Mouse (Mus musculus): ENCODE data around the gene Rgs8. TPM values are rescaled to one million over a fixed set of nuclear protein-coding genes. Genes with fewer than 3 reads are reported as not detected.

The Rgs8 gene
- polyA plus RNA-seq, 1 experiment from 2014 or later, result 9.1 TPM

DNA sequence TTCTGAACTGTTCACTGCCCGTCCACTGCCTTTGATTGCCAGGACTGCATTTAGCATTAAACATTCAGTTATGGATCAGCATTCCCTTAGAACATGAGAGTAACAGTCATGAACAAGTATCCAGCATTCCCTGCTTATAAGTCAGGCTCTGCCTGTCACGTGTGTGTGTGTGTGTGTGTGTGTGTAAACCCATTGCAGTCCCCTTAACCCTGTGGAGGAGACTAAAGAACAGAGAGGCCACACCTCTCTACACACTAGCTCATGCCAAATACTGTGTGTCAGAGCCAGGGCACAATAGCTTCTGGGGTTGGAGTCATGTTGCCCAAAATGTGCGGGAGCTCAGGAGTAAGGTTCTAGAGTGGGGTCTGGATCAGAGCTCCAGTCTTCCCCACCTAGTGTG, 26.8 kb downstream of the Rgs8 start:
- peaks cover 38% of the 10 kb centered on the region for H3K4me1 ChIP-seq
- H3K27ac ChIP-seq, result peak overlapping the region; percentile 44; the same call in 1 of the 2 replicates
- DNase-seq (ENCODE audit: extremely low spot score, low spot score), result no peak
- WGBS, result 81% methylated on average over 3 of the region's 3 CpGs
- no peaks in the 10 kb centered on the region for H3K36me3 ChIP-seq (replicated peaks)
- no peaks in the 10 kb centered on the region for H3K27me3 ChIP-seq (ENCODE audit: poor library complexity, severe bottlenecking)
- H3K4me3 ChIP-seq, result no peak overlapping the region
- H3K9me3 ChIP-seq, result no peaks in the 10 kb centered on the region

DNA sequence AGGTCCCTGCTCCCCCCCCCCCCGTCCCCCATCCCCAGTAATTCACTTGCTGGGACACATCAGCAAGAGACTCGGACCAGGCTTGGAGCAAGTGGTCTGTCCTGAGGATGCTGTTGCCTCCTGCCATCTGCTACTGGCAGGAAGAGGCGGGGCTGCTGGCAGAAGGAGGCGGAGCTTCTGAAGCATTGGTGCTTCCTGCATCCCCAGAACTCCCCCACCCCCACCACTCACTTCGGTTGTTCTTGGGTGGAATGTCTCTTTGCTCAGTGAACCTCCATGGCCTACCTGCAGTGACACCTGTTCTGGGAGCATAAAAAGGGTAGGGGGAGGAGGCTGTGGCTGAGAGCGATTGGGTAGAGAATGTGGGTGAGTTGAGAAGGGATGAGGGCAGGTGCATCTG, 27.5 kb downstream of the Rgs8 start:
- no peak overlapping the region for H3K4me3 ChIP-seq
- no peaks in the 10 kb centered on the region for H3K9me3 ChIP-seq
- H3K27me3 ChIP-seq (ENCODE audit: poor library complexity, severe bottlenecking), result no peaks in the 10 kb centered on the region
- peaks cover 39% of the 10 kb centered on the region for H3K4me1 ChIP-seq
- no peak for DNase-seq (ENCODE audit: extremely low spot score, low spot score)
- H3K36me3 ChIP-seq (replicated peaks), result no peaks in the 10 kb centered on the region
- WGBS, result 78% methylated on average over 6 of the region's 6 CpGs
- H3K27ac ChIP-seq, result peak overlapping the region; percentile 35; the same call in 1 of the 2 replicates

DNA sequence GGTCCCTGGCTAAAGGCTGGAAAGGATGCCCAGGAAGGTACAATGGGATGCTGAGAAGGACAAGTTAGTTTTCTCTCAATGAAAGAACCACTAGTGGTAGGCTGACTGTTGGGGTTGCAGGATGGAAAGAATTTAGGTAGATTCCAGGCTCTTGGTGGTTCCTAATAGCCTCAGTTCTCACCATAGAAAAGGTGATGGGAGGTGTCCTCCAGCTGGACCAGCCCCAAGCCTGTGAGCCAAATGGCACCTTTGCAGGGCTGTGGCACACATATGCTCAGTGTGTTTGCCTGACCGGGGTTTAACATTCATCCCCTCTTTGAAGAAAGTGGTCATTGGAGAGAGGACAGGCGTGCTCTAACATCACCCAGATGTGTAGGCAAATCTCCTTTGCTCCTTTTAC, 28.2 kb downstream of the Rgs8 start:
- H3K36me3 ChIP-seq (replicated peaks), result no peaks in the 10 kb centered on the region
- DNase-seq (ENCODE audit: extremely low spot score, low spot score), result no peak
- no peaks in the 10 kb centered on the region for H3K9me3 ChIP-seq
- H3K4me1 ChIP-seq, result peaks cover 40% of the 10 kb centered on the region
- WGBS, result 82% methylated on average over 2 of the region's 2 CpGs
- H3K27me3 ChIP-seq (ENCODE audit: poor library complexity, severe bottlenecking), result no peaks in the 10 kb centered on the region
- 0 out of 2 replicates have a peak overlapping the region, but pooled peaks have one; percentile 35 for H3K27ac ChIP-seq
- no peak overlapping the region for H3K4me3 ChIP-seq

DNA sequence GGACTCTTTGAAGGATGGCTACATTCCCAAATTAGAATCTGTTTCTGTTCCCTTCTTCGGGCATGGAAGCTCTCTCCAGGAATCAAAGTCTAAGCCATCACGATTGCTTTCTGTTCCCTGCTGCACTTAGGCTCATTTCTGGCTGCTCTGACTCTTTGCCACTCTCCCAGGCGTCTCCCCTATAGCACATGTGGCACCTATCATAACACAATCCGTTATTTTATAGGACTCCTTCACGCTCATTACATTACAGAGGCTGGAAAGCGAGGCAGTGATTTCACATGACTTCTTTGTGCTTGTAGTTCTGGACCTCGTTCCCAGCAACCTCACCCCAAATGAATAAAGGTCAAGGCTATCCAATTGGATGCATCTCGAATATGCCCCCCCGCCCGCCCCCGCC, 30.4 kb downstream of the Rgs8 start:
- DNase-seq (ENCODE audit: extremely low spot score, low spot score), result no peak
- no peaks in the 10 kb centered on the region for H3K36me3 ChIP-seq (replicated peaks)
- no peak overlapping the region for H3K4me3 ChIP-seq
- 75% methylated on average over 11 of the region's 11 CpGs for WGBS
- H3K9me3 ChIP-seq, result no peaks in the 10 kb centered on the region
- H3K27me3 ChIP-seq (ENCODE audit: poor library complexity, severe bottlenecking), result no peaks in the 10 kb centered on the region
- no peak overlapping the region for H3K27ac ChIP-seq
- H3K4me1 ChIP-seq, result peaks cover 29% of the 10 kb centered on the region

DNA sequence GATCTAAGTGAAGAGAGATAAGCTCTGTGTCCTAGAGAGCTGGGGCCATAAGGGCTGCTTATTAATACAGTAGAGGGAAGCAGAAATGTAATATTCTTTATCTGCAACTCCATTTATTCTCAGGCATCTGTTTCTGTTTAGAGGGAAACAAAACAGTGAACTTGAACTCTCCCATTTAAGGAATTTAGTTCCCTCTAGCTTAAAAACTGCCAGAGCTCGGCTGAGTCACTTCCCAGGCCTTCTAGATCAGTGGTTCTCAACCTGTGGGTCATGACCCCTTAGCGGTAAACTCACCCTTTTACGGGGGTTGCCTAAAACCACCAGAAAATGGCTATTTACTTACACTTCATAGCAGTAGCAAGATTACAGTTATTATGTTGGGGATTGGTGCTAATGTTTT, 32.8 kb downstream of the Rgs8 start:
- WGBS, result 62% methylated on average over 3 of the region's 3 CpGs
- Histone ChIP-seq H3K36me3 (replicated peaks) (no peaks in the 10 kb centered on the region), H3K27me3 (ENCODE audit: poor library complexity, severe bottlenecking) (no peaks in the 10 kb centered on the region), H3K4me1 (peaks cover 12% of the 10 kb centered on the region), H3K9me3 (no peaks in the 10 kb centered on the region), H3K27ac (no peak overlapping the region), H3K4me3 (no peak overlapping the region)
- no peak for DNase-seq (ENCODE audit: extremely low spot score, low spot score)

DNA sequence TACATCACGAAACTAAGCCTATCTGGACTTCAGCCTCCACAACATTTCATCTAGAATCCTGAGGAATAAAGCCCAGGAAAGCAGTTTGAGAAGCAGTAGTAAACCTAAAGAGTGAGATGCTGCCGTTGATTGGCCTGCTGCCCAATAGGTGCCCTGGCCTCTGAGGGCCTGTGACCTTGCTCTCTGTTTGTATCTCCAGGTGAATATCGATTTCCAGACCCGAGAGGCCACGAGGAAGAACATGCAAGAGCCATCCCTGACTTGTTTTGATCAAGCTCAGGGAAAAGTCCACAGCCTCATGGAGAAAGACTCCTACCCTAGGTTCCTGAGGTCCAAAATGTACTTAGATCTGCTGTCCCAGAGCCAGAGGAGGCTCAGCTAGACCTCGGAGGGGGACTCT, 39.7 kb downstream of the Rgs8 start:
- Histone ChIP-seq H3K36me3 (replicated peaks) (peaks cover 9% of the 10 kb centered on the region; the same call in 1 of the 2 replicates), H3K4me1 (peaks cover 5% of the 10 kb centered on the region), H3K9me3 (no peaks in the 10 kb centered on the region), H3K4me3 (no peak overlapping the region), H3K27me3 (ENCODE audit: poor library complexity, severe bottlenecking) (no peaks in the 10 kb centered on the region), H3K27ac (no peak overlapping the region)
- 82% methylated on average over 6 of the region's 6 CpGs for WGBS
- no peak for DNase-seq (ENCODE audit: extremely low spot score, low spot score)

DNA sequence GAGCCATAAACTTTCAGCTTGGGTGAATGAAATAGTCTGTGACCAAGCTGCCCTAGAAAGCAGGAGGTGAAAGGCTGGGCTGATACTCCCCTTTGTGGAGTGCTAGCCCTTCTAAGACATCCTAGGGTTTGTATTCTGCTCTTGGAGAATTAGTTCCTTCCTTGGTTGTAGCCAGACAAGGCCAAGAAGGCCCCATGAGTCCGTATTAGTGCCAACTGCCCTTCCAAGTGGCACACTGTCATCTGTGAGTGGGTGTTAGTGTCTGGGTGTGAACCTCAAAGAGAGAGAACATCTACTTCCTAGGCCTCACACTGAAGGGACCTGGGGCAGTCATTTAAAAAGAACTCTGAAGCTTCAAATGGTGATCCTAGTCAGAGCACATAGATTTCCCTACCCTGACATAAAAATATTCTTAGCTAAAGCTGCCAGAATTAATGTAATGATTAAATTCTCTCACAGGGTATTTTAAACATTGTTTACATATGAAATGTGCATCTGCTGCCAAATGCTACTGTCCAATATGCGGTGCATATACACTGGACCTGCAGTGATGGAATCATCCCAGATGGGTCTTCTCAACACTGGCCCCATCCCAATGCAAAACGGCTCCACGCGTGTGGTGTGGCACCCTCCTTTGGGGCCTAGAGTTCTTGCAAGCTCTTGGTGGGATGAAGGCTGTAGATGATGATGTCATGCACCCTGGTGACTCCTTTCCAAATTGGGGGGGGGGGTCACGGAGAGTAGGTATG, 41.7 kb downstream of the Rgs8 start:
- peaks cover 23% of the 10 kb centered on the region for H3K4me1 ChIP-seq
- H3K36me3 ChIP-seq (replicated peaks), result peaks cover 9% of the 10 kb centered on the region; the same call in 1 of the 2 replicates
- no peak for DNase-seq (ENCODE audit: extremely low spot score, low spot score)
- H3K27ac ChIP-seq, result no peak overlapping the region
- no peaks in the 10 kb centered on the region for H3K27me3 ChIP-seq (ENCODE audit: poor library complexity, severe bottlenecking)
- H3K4me3 ChIP-seq, result no peak overlapping the region
- WGBS, result 93% methylated on average over 6 of the region's 6 CpGs
- no peaks in the 10 kb centered on the region for H3K9me3 ChIP-seq

DNA sequence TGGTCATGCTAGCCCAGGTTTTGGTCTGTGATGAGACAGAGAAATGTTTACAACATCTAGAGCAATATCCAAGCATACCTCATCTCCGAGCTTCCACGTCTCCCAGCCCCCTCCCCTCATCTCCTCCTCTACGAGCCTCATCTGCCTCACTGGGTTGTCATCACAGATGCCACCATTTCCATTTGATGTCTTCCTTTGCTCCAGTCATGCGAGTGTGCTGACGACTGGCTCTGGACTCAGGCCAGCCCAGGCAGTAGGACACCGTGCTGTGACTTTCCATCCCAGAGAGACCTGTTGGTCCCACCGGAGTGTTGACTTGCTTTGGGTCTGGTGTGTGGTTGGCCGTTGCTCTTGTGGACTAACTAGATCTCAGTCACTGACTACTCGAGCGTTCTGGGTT, 42.6 kb downstream of the Rgs8 start:
- Histone ChIP-seq H3K36me3 (replicated peaks) (peaks cover 9% of the 10 kb centered on the region; the same call in 1 of the 2 replicates), H3K4me1 (peaks cover 26% of the 10 kb centered on the region), H3K4me3 (no peak overlapping the region), H3K27ac (no peak overlapping the region), H3K27me3 (ENCODE audit: poor library complexity, severe bottlenecking) (no peaks in the 10 kb centered on the region), H3K9me3 (no peaks in the 10 kb centered on the region)
- WGBS, result 92% methylated on average over 10 of the region's 10 CpGs
- DNase-seq (ENCODE audit: extremely low spot score, low spot score), result no peak

DNA sequence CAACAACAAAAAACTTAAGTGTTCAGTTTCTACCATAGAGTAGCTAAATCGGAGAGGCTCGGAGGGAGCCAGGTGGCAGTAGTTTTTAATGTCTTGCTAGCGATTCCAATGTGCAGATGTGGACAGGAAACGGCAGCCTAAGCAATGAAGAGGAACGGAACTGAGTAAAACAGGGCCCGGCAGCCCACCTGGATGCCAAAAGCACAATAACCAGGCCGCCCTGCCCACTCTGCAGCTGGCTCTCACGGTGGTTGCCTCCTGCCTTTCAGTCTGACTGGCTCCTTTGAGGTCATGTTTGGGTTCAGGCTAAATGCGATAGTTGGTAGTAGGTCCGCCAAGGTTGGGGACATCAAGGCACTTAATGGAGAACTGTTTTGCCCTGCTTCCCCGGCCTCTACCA, 43.3 kb downstream of the Rgs8 start:
- Histone ChIP-seq H3K27me3 (ENCODE audit: poor library complexity, severe bottlenecking) (no peaks in the 10 kb centered on the region), H3K27ac (no peak overlapping the region), H3K4me3 (no peak overlapping the region), H3K36me3 (replicated peaks) (peaks cover 9% of the 10 kb centered on the region; the same call in 1 of the 2 replicates), H3K4me1 (peaks cover 26% of the 10 kb centered on the region), H3K9me3 (no peaks in the 10 kb centered on the region)
- DNase-seq (ENCODE audit: extremely low spot score, low spot score), result no peak
- WGBS, result 92% methylated on average over 11 of the region's 11 CpGs

DNA sequence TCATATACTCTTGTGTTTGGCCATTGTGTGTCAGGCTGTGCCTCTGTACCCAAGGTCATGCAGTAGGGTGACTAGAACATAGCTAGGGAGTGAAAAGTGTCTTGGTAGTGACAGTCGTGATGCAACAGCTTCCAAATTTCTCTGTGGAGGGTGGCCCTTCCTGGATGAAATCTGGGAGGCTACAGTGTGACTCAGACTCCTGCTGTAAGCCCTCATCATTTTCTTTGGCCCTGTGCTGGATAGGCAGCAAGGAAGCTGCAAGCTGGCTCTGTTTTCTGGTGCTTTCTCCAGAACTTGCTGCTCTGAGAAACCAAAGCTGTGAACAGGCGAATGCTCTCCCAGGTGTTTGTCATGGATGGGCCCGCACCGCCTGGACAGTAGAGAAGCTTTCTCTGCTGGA, 43.7 kb downstream of the Rgs8 start:
- Histone ChIP-seq H3K9me3 (no peaks in the 10 kb centered on the region), H3K27ac (0 out of 2 replicates have a peak overlapping the region, but pooled peaks have one; percentile 4), H3K36me3 (replicated peaks) (peaks cover 9% of the 10 kb centered on the region; the same call in 1 of the 2 replicates), H3K4me3 (no peak overlapping the region), H3K4me1 (peaks cover 26% of the 10 kb centered on the region), H3K27me3 (ENCODE audit: poor library complexity, severe bottlenecking) (peaks cover 4% of the 10 kb centered on the region; the same call in 1 of the 2 replicates)
- no peak for DNase-seq (ENCODE audit: extremely low spot score, low spot score)
- WGBS, result 93% methylated on average over 4 of the region's 4 CpGs

DNA sequence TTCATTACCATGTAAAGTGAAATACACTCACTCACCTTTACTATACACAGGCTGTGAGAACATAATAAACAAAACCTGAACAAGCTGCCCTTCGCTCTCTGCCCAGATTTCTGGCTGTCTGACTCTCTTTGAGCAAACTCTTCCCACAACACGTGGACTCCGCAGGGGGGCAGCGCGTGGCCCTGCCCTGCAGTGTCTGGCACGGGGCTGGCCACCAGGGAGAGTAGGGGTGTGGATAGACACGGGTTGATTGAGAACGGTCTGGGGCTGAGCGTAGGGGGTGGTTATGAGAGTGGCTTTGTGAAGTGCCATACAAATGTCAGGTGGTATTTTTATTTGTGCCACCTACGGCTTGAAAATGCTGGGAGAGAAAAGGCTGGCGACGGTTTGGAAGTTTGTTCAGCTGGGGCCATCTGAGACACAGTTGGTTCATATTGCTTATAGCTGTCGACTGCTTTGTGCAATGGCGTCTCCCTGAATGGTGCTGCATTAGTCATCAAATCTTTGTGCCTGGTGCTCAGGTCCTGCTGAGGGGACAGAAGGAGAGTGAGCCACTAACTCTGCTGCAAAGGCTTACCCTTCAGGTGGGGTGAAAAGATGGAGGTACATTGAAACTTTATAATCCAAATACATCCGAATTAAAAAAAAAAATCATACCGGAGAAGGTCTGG, 44.9 kb downstream of the Rgs8 start:
- Histone ChIP-seq H3K27ac (peak overlapping the region; percentile 44; the same call in 1 of the 2 replicates), H3K4me3 (no peak overlapping the region), H3K36me3 (replicated peaks) (peaks cover 6% of the 10 kb centered on the region; the same call in 1 of the 2 replicates), H3K9me3 (no peaks in the 10 kb centered on the region), H3K27me3 (ENCODE audit: poor library complexity, severe bottlenecking) (peaks cover 10% of the 10 kb centered on the region; the same call in 1 of the 2 replicates), H3K4me1 (peaks cover 36% of the 10 kb centered on the region)
- WGBS, result 81% methylated on average over 16 of the region's 16 CpGs
- no peak for DNase-seq (ENCODE audit: extremely low spot score, low spot score)

DNA sequence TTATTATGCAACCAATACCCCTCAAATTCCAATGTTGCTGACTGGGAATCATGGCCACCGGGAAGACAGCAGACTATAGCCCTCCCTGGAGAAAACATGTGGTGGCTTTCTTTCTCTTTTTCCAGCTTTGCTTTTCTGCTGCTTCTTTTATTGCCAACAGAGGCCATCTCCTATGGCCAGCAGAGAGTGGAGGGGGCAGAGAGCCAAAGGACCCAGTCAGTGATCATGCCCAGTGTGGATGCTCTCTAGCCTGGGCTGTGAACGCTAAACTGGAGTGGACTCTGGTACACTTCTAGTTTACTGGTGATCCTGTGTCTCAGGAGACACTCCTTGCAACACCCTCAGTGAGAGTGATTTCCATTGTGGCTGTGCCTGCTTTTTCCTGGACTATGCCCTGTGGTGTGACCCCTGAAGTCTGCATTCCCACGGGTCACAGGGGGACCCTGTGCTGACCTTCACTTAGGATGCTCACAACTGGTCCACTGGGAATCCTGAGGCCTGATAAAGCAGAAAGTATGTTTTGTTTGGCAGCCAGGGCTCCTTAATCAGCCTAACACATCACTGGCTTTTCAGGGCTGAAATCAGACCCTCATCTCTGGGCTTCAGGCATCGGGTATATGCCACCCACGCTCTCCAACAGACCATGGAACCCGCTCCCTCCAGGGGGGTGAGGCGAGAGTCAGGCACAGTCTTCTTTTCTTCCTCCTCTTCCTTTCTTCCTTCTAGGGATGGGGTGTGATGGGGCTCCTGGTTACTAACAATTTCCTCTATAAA, 45.7 kb downstream of the Rgs8 start:
- Histone ChIP-seq H3K36me3 (replicated peaks) (no peaks in the 10 kb centered on the region; the same call in 1 of the 2 replicates), H3K27ac (peak overlapping the region; percentile 72), H3K27me3 (ENCODE audit: poor library complexity, severe bottlenecking) (peaks cover 10% of the 10 kb centered on the region; the same call in 1 of the 2 replicates), H3K4me3 (no peak overlapping the region), H3K9me3 (no peaks in the 10 kb centered on the region), H3K4me1 (peaks cover 44% of the 10 kb centered on the region)
- WGBS, result 76% methylated on average over 7 of the region's 7 CpGs
- DNase-seq (ENCODE audit: extremely low spot score, low spot score), result no peak

Data from forebrain, embryonic 10.5 days (tissue).